Mouse (Mus musculus) ES-E14 (cell line): ENCODE results near the gene Adcy4.
A peak's percentile ranks its signal among the peaks of the same experiment; 100 is the strongest.

Experiments
- CHD2 ChIP-seq: IDR thresholded peaks from 2 replicates; pipeline ENCODE4 v1.6.1; 2014; ENCODE audit warnings: mild to moderate bottlenecking, low read depth, low read length, inconsistent platforms
- MAFK ChIP-seq: IDR thresholded peaks from 2 replicates; pipeline ENCODE4 v1.6.1; 2014; ENCODE audit warnings: mild to moderate bottlenecking, low read depth, low read length, inconsistent platforms; ENCODE audit not compliant: insufficient read depth
- ZC3H11A ChIP-seq: IDR thresholded peaks from 2 replicates; pipeline ENCODE4 v1.6.1; 2012; ENCODE audit warnings: low read depth, mild to moderate bottlenecking, inconsistent platforms, low read length, borderline replicate concordance
- ZNF384 ChIP-seq: IDR thresholded peaks from 2 replicates; pipeline ENCODE4 v1.6.1; 2012; ENCODE audit warnings: low read depth, low read length, inconsistent platforms

DNA sequence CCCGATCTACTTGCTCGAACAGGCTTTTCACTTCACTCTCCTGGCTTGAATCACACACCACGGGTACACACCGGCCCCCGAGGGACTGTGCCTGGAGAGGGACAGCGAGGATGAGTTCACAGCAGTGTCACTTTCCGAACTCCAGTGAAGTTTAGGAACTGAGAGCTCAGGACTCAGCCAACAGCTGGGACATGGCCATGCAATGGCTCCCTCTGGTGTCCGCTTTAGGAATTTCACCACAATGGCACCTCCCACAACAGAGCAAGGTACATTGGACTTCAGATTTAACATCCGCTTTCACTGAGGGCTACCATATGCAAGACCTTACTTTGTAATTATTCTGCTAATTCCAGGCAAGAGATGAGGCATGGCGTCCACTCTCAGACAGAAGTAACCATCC is 40.2 kb downstream of the Adcy4 start:
- TF ChIP-seq ZNF384, result 0 out of 2 replicates have a peak, but pooled peaks have one; percentile 6
- peak; percentile 95 for TF ChIP-seq ZC3H11A
- TF ChIP-seq CHD2, result no peak
- TF ChIP-seq MAFK, result no peak
